Mouse (Mus musculus) lung, adult 18-20 months (tissue): Measurements from ENCODE around the gene Nrbf2.

Source experiments
- DNase-seq, 2 experiments: peaks; one replicate each; pipeline ENCODE4 v3.0.0; 2022; ENCODE audit warnings: mixed read lengths in 2 of 2

Gene Nrbf2

GRCm38 (mm10) chr10:67291087-67291486 lies 6.0 kb upstream of the Nrbf2 start:
- peak in 1 of 2 experiments; percentile 8 for DNase-seq

GRCm38 (mm10) chr10:67290622-67291021 lies 5.5 kb upstream of the Nrbf2 start:
- no peak for DNase-seq

GRCm38 (mm10) chr10:67287877-67288276 lies 2.8 kb upstream of the Nrbf2 start:
- DNase-seq: peak; percentile 86 to 89

DNA sequence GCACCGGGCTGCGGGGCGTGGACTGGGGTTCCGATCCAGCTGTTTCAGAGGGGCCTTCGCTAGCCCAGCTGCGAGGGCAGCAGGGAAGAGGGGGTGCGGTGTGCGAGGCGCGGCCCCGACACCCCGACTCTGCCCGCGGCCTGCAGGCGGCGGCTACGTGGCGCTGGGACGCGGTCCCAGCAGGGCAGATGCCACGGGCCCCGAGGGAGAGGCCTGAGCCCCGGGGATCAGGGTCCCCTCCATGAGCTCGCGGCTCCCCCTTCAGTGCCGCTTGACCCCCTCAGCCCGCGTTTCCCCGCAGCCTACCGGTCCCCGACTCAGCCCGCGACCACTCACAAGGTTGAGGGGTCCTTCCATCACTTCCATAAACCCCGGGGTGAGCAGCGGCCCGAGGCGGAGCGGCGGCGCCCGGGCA lies 337 bp downstream of the Nrbf2 start:
- peak in 1 of 2 experiments; percentile 27 for DNase-seq

DNA sequence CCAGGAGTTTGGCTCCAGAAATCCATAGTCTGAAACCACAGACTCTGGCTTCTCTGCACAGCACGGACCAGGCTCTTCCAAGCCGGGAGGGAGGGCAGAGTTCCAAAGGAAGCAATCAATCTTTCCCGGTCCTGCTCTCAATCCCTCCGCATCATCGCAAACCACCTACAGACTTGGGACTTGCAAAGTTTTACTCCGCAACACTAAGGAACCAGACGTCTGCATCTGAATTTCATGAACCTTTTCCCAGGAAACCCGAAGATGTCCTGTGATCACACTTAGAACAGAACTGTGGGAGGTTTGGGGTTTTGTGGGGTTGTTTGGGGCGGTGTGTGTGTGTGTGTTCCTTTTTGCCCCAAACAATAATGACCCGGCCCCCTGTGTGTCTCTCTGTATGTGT lies 794 bp downstream of the Nrbf2 start:
- peak; percentile 13 to 38 for DNase-seq

- DNase-seq: peak; percentile 72 to 78
These were observed 1.6 kb downstream of the Nrbf2 start for GRCm38 (mm10) chr10:67283516-67283915.

GRCm38 (mm10) chr10:67282531-67282930 lies 2.6 kb downstream of the Nrbf2 start:
- DNase-seq: no peak

GRCm38 (mm10) chr10:67281852-67282251 lies 3.3 kb downstream of the Nrbf2 start:
- peak in 1 of 2 experiments; percentile 26 for DNase-seq

DNA sequence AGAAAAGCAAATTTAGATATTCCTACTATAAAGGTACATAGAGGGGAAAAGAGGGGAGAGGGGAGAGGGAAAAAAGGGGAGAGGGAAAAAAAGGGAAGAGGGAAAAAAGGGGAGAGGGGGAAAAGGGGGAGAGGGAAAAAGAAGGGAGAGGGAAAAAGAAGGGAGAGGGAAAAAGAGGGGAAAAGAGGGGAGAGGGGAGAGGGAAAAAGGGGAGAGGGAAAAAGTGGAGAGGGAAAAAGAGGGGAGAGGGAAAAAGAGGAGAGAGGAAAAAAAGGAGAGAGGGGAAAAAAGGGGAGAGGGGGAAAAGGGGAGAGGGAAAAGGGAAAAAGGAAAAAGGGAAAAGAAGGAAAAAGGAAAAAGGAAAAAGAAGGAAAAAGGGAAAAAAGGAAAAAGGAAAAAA lies 9.2 kb downstream of the Nrbf2 start:
- DNase-seq: no peak

- peak; percentile 29 to 50 for DNase-seq
These were observed 20.3 kb downstream of the Nrbf2 start for GRCm38 (mm10) chr10:67264852-67265251.

DNA sequence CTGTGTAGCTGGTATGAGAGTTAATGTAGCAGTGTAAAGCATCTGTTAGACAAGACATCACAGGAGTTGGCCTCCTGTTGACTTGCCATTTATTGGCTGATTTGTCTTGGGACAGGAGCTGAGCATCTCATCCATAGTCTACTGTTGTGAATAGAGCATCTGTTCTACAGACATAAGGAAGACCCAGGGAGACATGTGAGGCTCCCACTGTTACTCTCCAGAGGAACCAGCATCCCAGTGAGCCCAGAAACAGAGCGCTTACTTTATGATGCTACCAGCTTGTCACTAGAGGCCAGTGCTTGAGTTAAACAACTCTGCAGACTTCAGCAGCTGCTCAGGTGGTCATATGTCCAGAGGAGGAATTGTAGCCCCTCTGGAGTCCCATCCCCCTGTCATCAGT lies 32.0 kb downstream of the Nrbf2 start:
- no peak for DNase-seq

- no peak for DNase-seq
These were observed 32.8 kb downstream of the Nrbf2 start for GRCm38 (mm10) chr10:67252353-67252752.

DNA sequence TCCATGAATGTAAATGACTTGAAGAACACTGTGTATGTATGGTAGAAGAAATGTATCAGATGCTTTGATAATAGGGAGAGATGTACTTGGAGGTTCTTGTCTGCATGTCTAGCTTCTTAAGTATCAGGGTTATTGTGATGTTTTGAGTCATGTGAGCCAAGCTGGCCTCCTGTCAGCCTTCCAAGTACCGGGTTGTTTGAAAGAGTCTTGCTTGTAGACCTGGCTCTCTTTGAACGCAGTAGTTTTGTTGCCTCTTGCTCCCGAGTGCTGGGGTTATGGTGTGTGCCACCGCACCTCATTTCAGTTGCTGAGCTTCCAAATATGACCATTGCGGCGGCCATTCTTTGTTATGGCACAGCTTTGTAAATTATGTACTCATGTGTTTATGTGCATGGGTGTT lies 34.3 kb downstream of the Nrbf2 start:
- DNase-seq: no peak

DNA sequence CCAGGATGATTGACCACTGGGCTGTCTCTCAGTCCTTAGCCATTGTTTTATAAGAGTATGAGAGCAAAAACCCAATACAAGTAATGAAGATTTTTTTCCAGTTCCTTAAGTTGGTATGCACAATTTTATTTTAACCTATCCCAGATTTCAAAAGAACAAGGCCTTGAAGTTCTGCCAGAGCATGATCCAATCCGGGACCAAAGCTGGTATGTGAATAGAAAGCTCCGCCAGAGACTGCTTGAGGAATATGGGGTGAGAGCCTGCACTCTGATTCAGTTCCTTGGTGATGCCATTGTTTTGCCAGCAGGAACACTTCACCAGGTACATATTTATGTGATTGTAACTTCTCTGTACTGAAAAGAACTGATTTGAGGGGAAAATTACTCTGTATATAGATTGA lies 35.6 kb downstream of the Nrbf2 start:
- DNase-seq: peak in 1 of 2 experiments; percentile 34

DNA sequence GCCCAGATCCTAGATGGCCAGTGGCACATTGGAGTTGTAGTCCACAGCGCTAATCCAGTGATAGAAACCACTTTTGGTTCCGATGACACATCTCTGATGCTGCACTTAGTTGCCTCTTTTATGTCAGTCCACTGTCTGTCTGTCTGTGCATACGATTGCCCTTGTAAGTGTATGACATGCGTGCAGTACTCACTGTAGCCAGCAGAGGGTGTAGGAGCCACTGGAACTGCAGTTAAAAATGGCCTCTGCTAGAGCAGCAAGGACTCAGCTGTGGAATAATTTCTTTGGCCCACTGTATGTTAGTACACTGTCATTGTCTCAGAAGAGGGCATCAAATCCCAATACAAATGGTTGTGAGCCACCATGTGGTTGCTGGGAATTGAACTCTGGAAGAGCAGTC lies 38.0 kb downstream of the Nrbf2 start:
- DNase-seq: peak in 1 of 2 experiments; percentile 18

DNA sequence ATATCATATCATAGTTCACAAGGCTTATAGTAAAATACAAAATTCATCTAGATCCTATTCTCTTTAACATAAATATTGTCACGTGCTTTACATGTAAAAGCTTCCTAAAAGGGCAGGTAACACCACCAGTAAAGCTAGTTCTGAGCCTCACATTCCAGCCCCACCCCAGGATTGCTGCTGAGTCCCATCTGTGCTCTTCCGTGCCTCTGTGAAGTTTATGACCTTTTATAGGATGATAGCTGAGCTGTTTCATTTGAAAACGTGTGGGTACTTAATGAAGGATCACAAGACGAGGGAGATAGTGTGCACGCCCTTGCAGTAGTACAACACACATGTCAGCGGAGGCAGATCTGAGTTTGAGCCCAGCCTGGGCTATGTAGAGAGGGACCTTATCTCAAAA lies 54.7 kb downstream of the Nrbf2 start:
- no peak for DNase-seq

DNA sequence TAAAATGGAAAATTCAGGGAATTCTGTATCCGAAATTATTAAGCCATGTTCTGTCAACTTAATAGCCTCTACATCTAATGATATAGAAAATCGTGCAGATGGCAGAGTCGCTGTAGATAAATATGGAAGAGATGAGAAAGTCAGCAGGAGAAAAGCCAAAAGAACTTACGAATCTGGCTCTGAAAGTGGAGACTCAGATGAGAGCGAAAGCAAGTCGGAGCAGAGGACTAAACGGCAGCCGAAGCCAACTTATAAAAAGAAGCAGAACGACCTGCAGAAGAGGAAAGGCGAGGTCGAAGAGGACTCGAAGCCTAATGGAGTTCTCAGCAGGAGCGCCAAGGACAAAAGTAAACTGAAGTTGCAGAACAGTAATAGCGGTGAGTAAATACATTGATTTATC lies 58.6 kb downstream of the Nrbf2 start:
- no peak for DNase-seq

DNA sequence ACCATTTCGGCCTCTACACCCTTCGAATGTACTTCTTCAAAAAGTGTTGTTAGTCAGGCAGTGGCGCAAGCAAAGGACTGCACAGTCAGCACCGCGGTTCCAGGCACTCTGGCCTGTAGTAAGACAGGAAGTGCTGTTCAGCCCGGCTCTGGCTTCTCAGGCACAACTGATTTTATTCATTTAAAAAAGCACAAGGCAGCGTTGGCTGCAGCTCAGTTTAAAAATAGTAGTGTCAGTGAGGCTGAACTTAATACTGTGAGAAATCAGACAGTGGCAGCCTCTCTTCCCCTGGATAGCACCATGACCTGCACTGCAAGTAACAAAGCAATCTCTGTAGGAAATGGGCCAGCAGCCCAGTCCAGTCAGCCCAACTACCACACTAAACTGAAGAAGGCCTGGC lies 59.0 kb downstream of the Nrbf2 start:
- DNase-seq: peak; percentile 45 to 48

DNA sequence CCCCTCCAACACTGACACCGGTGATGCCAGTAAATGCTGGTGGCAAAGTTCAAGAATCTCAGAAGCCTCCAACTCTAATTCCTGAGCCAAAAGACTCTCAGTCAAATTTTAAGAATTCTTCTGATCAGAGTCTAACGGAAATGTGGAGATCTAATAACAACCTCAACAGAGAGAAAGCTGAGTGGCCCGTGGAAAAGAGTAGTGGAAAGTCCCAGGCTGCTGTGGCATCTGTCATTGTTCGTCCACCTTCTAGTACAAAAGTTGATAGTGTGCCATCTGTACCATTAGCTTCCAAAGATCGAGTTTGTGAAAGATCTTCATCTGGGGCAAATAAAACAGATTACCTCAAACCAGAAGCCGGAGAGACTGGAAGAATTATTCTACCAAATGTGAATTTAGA lies 59.6 kb downstream of the Nrbf2 start:
- DNase-seq: no peak

DNA sequence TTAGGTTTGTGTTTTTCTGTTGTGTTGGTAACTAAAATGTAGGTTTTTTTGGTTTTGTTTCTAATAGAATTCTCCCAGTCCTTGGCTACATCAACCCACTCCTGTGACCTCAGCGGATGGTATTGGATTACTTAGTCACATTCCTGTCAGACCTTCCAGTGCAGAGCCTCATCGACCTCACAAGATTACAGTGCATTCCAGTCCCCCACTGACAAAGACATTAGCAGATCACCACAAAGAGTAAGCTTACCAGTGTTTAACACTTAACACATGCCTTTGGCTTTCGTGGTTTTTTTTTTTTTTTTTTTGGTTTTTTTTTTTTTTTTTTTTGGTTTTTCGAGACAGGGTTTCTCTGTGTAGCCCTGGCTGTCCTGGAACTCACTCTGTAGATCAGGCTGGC lies 61.2 kb downstream of the Nrbf2 start:
- DNase-seq: no peak

GRCm38 (mm10) chr10:67221284-67221683 lies 63.8 kb downstream of the Nrbf2 start:
- DNase-seq: no peak

- DNase-seq: no peak
These were observed 64.9 kb downstream of the Nrbf2 start for GRCm38 (mm10) chr10:67220251-67220650.

GRCm38 (mm10) chr10:67218873-67219565 lies 66.1 kb downstream of the Nrbf2 start:
- no peak for DNase-seq

DNA sequence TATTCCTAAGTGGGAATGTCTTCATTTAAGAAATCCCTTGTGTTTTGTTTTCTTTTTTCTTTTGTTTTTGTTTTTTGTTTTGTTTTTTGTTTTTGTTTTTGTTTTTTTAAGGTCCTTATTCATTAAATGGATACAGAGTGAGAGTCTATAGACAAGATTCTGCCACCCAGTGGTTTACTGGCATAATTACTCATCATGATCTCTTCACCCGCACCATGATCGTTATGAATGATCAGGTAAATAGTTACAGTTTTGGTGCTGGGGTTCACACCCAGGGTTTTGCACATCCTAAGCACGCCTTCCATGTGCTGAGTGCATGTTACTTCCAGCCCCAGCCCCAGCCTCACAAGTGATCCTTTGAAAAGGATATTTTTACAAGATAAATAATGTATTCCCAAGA lies 68.2 kb downstream of the Nrbf2 start:
- no peak for DNase-seq
